Comparison of ENCODE assay signal across 10 mouse cellular contexts in the genomic region with DNA sequence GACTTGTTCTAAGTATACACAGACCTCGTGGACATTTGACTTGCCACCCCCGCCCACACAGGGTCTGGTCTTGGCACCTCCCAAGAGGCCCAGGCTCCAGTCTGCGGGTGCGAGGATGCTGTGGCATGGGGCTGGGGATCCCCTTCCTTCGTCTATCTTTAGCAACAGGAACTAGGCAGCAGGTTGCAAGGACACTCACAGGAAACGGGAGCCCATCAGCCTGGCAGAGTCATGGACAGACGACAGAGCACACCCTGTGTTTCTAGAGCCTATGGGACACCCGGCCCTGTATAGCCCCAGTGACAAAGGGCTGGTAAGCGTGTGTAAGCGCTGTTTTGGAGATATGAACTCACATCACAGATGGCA. TPM values are rescaled to one million over a fixed set of nuclear protein-coding genes. Genes with fewer than 3 reads are reported as not detected.
DNase-seq lines count a peak whose midpoint lies in the region; ATAC-seq and TF ChIP-seq lines count a peak whose summit lies in the region.
"Had no signal": no experiment of that assay in that cellular context is flagged by ENCODE, and none has a peak within 500 bp of the region (broad histone marks: within the 10 kb centered on the region; RNA-seq: fewer than 3 reads in every experiment).

No protein-coding gene starts in this region.

- peak overlapping the region; percentile 69; the same call in 1 of the 2 replicates for H3K27ac ChIP-seq in lung, embryonic 14.5 days (ENCODE audit: low read depth)

- no peak overlapping the region for H3K9ac ChIP-seq in lung, embryonic 14.5 days
- H3K9ac ChIP-seq: midbrain, embryonic 13.5 days had no signal

- no peaks in the 10 kb centered on the region for H3K27me3 ChIP-seq in lung, embryonic 14.5 days (ENCODE audit: insufficient read depth, low read length)
- no peaks in the 10 kb centered on the region for H3K27me3 ChIP-seq in splenic B cell, adult 2 months (ENCODE audit: control insufficient read depth, insufficient read depth, low read length, poor library complexity, severe bottlenecking)
- H3K27me3 ChIP-seq: midbrain, embryonic 13.5 days had no signal

- TF ChIP-seq CTCF in lung, embryonic 14.5 days (IDR thresholded peaks at IDR 0.05; ENCODE audit: low read depth), result no peak

- no peaks in the 10 kb centered on the region for H3K9me3 ChIP-seq in lung, embryonic 14.5 days (ENCODE audit: low read depth, low read length)
- H3K9me3 ChIP-seq: midbrain, embryonic 13.5 days had no signal

- peaks cover 30% of the 10 kb centered on the region for H3K4me1 ChIP-seq in lung, embryonic 14.5 days (ENCODE audit: insufficient read depth)

- DNase-seq in adrenal gland, adult (ENCODE audit: inconsistent age in 2 of 2, low spot score in 1 of 2), result peak; percentile 40 to 67
- DNase-seq in adrenal gland, postnatal 4 days (ENCODE audit: low spot score in 2 of 2), result no peak
- peak; percentile 23 for DNase-seq in spleen, adult 12 weeks (ENCODE audit: low spot score)
- no peak for DNase-seq in spleen, postnatal 14 days (ENCODE audit: low spot score in 2 of 2)
- DNase-seq in lung, embryonic 14.5 days, result no peak
- peak; percentile 80 for DNase-seq in splenic B cell, adult 2 months (ENCODE audit: low read depth, low spot score)
- DNase-seq in kidney, postnatal 25 days, result no peak
- no peak for DNase-seq in right cerebral cortex, adult 2 months (ENCODE audit: low spot score in 2 of 2)
- DNase-seq: kidney, postnatal 4 days had no signal

- H3K36me3 ChIP-seq in lung, embryonic 14.5 days (ENCODE audit: insufficient read depth), result peaks cover 82% of the 10 kb centered on the region
- H3K36me3 ChIP-seq in splenic B cell, adult 2 months (ENCODE audit: control insufficient read depth, insufficient read depth, low read length, poor library complexity, severe bottlenecking), result peaks cover 10% of the 10 kb centered on the region

- no peak overlapping the region for H3K4me2 ChIP-seq in lung, embryonic 14.5 days
- H3K4me2 ChIP-seq: midbrain, embryonic 13.5 days had no signal

- no peak overlapping the region for H3K4me3 ChIP-seq in lung, embryonic 14.5 days (ENCODE audit: low read depth, low read length)
- H3K4me3 ChIP-seq: midbrain, embryonic 13.5 days had no signal

- no peak for ATAC-seq in lung, embryonic 14.5 days (ENCODE audit: insufficient read depth)
- ATAC-seq: midbrain, embryonic 13.5 days had no signal

- 52% methylated on average over 10 of the region's 10 CpGs for WGBS in lung, embryonic 14.5 days

RNA-seq across cellular contexts. Expression of gene Rflna, which starts 49.2 kb away (rescaled TPM):
- 1 to 10 TPM; 5.0 to 5.2 TPM for total RNA-seq in adrenal gland, postnatal 4 days (2021)
- 7.4 and 9.3 TPM in 2 replicates for polyA plus RNA-seq in lung, embryonic 14.5 days (2014; fragmentation: Nextera tagmentation; extraction: Ambion mirVana)

Comparison
In these comparisons a context has a peak if more than half of its experiments do, and no peak if none do; other contexts are left out.
1. DNase-seq: peak in adrenal gland, adult (2 of 2), spleen, adult 12 weeks (single experiment) and splenic B cell, adult 2 months (single experiment); none in adrenal gland, postnatal 4 days (0 of 2), spleen, postnatal 14 days (0 of 2), lung, embryonic 14.5 days (single experiment), kidney, postnatal 25 days (0 of 2) and right cerebral cortex, adult 2 months (0 of 2).